Mouse (Mus musculus): ENCODE data around the gene Rasgrf1. TPM values are rescaled to one million over a fixed set of nuclear protein-coding genes. Genes with fewer than 3 reads are reported as not detected.
A peak's percentile ranks its signal among the peaks of the same experiment; 100 is the strongest.
"Not testable (repeated sequence)": the region's sequence is repeated elsewhere in the genome, so short reads cannot be mapped to it uniquely, and the experiment has no call there.

Gene Rasgrf1
- polyA plus RNA-seq, 1 experiment from 2014 or later: 0.08 TPM

DNA sequence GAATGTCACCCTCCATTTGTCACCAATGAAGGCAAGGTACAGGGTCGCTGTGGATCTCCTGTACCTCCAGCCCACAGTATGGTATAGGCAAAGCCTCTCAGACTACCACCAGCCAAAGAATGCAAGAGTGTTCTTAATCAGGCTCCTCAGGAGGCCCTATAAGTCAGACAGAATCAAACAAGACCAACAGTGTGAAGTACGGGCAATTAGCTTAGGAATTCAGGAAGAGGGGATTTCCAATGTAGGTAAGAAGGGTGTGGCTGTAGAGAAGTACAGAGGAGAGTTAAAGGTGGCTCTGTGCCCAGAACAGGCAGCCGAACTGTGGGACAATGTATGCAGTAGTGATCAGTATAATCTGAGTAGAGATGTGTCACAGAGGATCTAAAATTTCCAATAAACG is 126.6 kb downstream of the Rasgrf1 start:
- Histone ChIP-seq H3K36me3 (ENCODE audit: control insufficient read depth, insufficient read depth, low read length) (no peaks in the 10 kb centered on the region), H3K4me2 (ENCODE audit: low read depth, severe bottlenecking) (no peak overlapping the region), H3K4me1 (ENCODE audit: control insufficient read depth, insufficient read depth, low read length) (no peaks in the 10 kb centered on the region), H3K27me3 (ENCODE audit: control insufficient read depth, insufficient read depth, low read length) (no peaks in the 10 kb centered on the region), H3K9me3 (ENCODE audit: control insufficient read depth, low read length) (no peaks in the 10 kb centered on the region), H3K4me3 (ENCODE audit: low read depth, low read length) (no peak overlapping the region), H3K9ac (ENCODE audit: low read length) (no peak overlapping the region), H3K27ac (replicated peaks; ENCODE audit: low read depth, low read length) (no peak overlapping the region)
- WGBS: 78% methylated on average over 4 of the region's 4 CpGs
- no peak for DNase-seq (ENCODE audit: low spot score)
- ATAC-seq (ENCODE audit: insufficient number of reproducible peaks, low FRiP score, low TSS enrichment, low read depth): no peak

DNA sequence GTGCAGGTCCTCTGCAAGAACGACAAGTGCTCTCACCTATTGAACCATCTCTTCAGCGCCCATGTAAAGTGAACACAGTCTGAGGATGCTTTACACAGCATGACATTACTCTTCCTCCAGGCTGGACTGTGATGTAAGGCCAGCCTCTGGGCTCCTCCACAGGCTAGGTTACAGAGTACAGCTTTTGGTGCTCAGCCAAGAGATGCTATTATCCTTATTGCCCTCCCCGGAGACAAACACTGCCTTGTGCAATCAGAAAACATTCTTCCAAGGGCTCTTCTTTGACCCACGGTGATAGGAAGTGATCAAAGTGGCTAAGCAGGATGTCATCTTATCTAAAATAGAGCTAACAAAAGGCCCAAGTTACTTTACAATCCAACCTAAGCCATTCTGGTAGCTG is 128.8 kb downstream of the Rasgrf1 start:
- no peak overlapping the region for H3K4me2 ChIP-seq (ENCODE audit: low read depth, severe bottlenecking)
- no peaks in the 10 kb centered on the region for H3K36me3 ChIP-seq (ENCODE audit: control insufficient read depth, insufficient read depth, low read length)
- no peaks in the 10 kb centered on the region for H3K4me1 ChIP-seq (ENCODE audit: control insufficient read depth, insufficient read depth, low read length)
- 86% methylated on average over 4 of the region's 4 CpGs for WGBS
- no peak overlapping the region for H3K4me3 ChIP-seq (ENCODE audit: low read depth, low read length)
- no peak overlapping the region for H3K9ac ChIP-seq (ENCODE audit: low read length)
- ATAC-seq (ENCODE audit: insufficient number of reproducible peaks, low FRiP score, low TSS enrichment, low read depth): no peak
- no peaks in the 10 kb centered on the region for H3K9me3 ChIP-seq (ENCODE audit: control insufficient read depth, low read length)
- no peak overlapping the region for H3K27ac ChIP-seq (replicated peaks; ENCODE audit: low read depth, low read length)
- DNase-seq (ENCODE audit: low spot score): no peak
- no peaks in the 10 kb centered on the region for H3K27me3 ChIP-seq (ENCODE audit: control insufficient read depth, insufficient read depth, low read length)

DNA sequence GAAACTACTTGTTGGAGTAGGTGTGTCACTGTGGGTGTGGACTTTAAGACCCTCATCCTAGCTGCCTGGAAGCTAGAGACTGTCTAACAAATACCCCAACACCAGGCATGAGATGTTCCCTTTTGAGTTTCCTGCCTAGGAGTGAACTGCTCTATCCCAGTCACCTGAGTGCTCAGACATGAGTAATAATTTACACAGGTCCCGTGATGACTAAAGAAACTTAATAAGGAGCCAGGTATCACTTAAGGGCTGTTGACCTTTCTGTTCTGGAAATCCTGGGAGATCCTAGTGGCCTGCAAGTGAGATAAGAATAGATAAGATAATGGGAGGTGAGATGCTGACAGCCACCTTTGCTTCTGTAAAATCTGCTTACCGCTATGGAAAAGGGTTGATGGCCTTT is 131.2 kb downstream of the Rasgrf1 start:
- H3K4me1 ChIP-seq (ENCODE audit: control insufficient read depth, insufficient read depth, low read length): no peaks in the 10 kb centered on the region
- H3K9me3 ChIP-seq (ENCODE audit: control insufficient read depth, low read length): no peaks in the 10 kb centered on the region
- H3K36me3 ChIP-seq (ENCODE audit: control insufficient read depth, insufficient read depth, low read length): no peaks in the 10 kb centered on the region
- no peak for DNase-seq (ENCODE audit: low spot score)
- H3K27ac ChIP-seq (replicated peaks; ENCODE audit: low read depth, low read length): no peak overlapping the region
- H3K4me3 ChIP-seq (ENCODE audit: low read depth, low read length): no peak overlapping the region
- 75% methylated on average over 2 of the region's 2 CpGs for WGBS
- no peak overlapping the region for H3K9ac ChIP-seq (ENCODE audit: low read length)
- no peaks in the 10 kb centered on the region for H3K27me3 ChIP-seq (ENCODE audit: control insufficient read depth, insufficient read depth, low read length)
- ATAC-seq (ENCODE audit: insufficient number of reproducible peaks, low FRiP score, low TSS enrichment, low read depth): no peak
- H3K4me2 ChIP-seq (ENCODE audit: low read depth, severe bottlenecking): no peak overlapping the region

GRCm38 (mm10) chr9:90041556-90041955 is 131.8 kb downstream of the Rasgrf1 start:
- Histone ChIP-seq H3K36me3 (ENCODE audit: control insufficient read depth, insufficient read depth, low read length) (no peaks in the 10 kb centered on the region), H3K4me3 (ENCODE audit: low read depth, low read length) (no peak overlapping the region), H3K27ac (replicated peaks; ENCODE audit: low read depth, low read length) (no peak overlapping the region), H3K4me1 (ENCODE audit: control insufficient read depth, insufficient read depth, low read length) (no peaks in the 10 kb centered on the region), H3K9me3 (ENCODE audit: control insufficient read depth, low read length) (no peaks in the 10 kb centered on the region), H3K27me3 (ENCODE audit: control insufficient read depth, insufficient read depth, low read length) (no peaks in the 10 kb centered on the region), H3K9ac (ENCODE audit: low read length) (no peak overlapping the region), H3K4me2 (ENCODE audit: low read depth, severe bottlenecking) (no peak overlapping the region)
- WGBS: 90% methylated on average over 3 of the region's 3 CpGs
- DNase-seq (ENCODE audit: low spot score): no peak
- ATAC-seq (ENCODE audit: insufficient number of reproducible peaks, low FRiP score, low TSS enrichment, low read depth): no peak

- ATAC-seq (ENCODE audit: insufficient number of reproducible peaks, low FRiP score, low TSS enrichment, low read depth); H3K36me3 ChIP-seq (ENCODE audit: control insufficient read depth, insufficient read depth, low read length); H3K4me1 ChIP-seq (ENCODE audit: control insufficient read depth, insufficient read depth, low read length); H3K27me3 ChIP-seq (ENCODE audit: control insufficient read depth, insufficient read depth, low read length); H3K9ac ChIP-seq (ENCODE audit: low read length); DNase-seq (ENCODE audit: low spot score); H3K4me3 ChIP-seq (ENCODE audit: low read depth, low read length); H3K4me2 ChIP-seq (ENCODE audit: low read depth, severe bottlenecking); H3K9me3 ChIP-seq (ENCODE audit: control insufficient read depth, low read length); H3K27ac ChIP-seq (replicated peaks; ENCODE audit: low read depth, low read length): not testable (repeated sequence)
- 93% methylated on average over 8 of the region's 8 CpGs for WGBS
Measured at GRCm38 (mm10) chr9:90042906-90043305, 133.2 kb downstream of the Rasgrf1 start.

- Histone ChIP-seq H3K27ac (replicated peaks; ENCODE audit: low read depth, low read length) (no peak overlapping the region), H3K9me3 (ENCODE audit: control insufficient read depth, low read length) (no peaks in the 10 kb centered on the region), H3K4me1 (ENCODE audit: control insufficient read depth, insufficient read depth, low read length) (peaks cover 5% of the 10 kb centered on the region; the same call in 1 of the 2 replicates), H3K27me3 (ENCODE audit: control insufficient read depth, insufficient read depth, low read length) (no peaks in the 10 kb centered on the region), H3K4me3 (ENCODE audit: low read depth, low read length) (no peak overlapping the region), H3K36me3 (ENCODE audit: control insufficient read depth, insufficient read depth, low read length) (no peaks in the 10 kb centered on the region), H3K9ac (ENCODE audit: low read length) (no peak overlapping the region), H3K4me2 (ENCODE audit: low read depth, severe bottlenecking) (no peak overlapping the region)
- DNase-seq (ENCODE audit: low spot score) (no peak), ATAC-seq (ENCODE audit: insufficient number of reproducible peaks, low FRiP score, low TSS enrichment, low read depth) (no peak)
- 86% methylated on average over 7 of the region's 7 CpGs for WGBS
Measured at GRCm38 (mm10) chr9:90045191-90045590, 135.5 kb downstream of the Rasgrf1 start.

DNA sequence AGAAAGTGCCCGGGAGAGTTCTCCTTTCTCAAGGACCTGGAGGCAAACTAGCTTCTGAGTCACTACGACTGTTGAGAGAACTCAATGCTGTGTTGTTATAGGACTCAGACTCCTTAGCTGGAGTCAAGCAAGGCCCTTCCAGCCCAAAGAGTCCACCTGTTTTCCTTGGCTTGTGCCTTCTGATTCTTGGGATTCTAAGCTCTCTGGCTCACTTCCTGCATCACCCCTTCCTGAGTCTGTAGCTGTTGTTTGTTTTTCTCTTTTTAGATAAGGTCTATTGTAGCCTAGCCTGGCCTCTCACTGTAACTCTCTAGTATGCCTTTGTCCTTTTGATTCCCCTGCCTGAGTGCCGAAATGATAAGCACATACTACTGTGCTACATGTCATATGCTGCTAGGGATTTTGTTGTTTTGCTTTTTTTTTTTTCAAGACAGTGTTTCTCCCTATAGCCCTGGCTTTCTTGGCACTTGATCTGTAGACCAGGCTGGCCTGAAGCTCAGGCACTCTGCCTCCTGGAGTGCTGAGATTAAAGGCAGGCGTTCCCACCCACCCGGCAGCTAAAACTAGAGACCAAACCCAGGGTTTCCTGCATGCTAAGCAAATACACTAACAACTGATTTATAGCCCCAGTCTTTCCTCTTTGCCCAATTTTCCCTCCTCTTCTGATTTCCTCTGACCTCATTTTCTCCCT is 138.4 kb downstream of the Rasgrf1 start:
- ATAC-seq (ENCODE audit: insufficient number of reproducible peaks, low FRiP score, low TSS enrichment, low read depth) (no peak), DNase-seq (ENCODE audit: low spot score) (no peak)
- H3K9ac ChIP-seq (ENCODE audit: low read length): no peak overlapping the region
- H3K4me3 ChIP-seq (ENCODE audit: low read depth, low read length): no peak overlapping the region
- H3K27ac ChIP-seq (replicated peaks; ENCODE audit: low read depth, low read length): no peak overlapping the region
- H3K27me3 ChIP-seq (ENCODE audit: control insufficient read depth, insufficient read depth, low read length): no peaks in the 10 kb centered on the region
- H3K36me3 ChIP-seq (ENCODE audit: control insufficient read depth, insufficient read depth, low read length): no peaks in the 10 kb centered on the region
- H3K4me2 ChIP-seq (ENCODE audit: low read depth, severe bottlenecking): no peak overlapping the region
- peaks cover 5% of the 10 kb centered on the region; the same call in 1 of the 2 replicates for H3K4me1 ChIP-seq (ENCODE audit: control insufficient read depth, insufficient read depth, low read length)
- WGBS: 54% methylated on average over 5 of the region's 5 CpGs
- H3K9me3 ChIP-seq (ENCODE audit: control insufficient read depth, low read length): no peaks in the 10 kb centered on the region

DNA sequence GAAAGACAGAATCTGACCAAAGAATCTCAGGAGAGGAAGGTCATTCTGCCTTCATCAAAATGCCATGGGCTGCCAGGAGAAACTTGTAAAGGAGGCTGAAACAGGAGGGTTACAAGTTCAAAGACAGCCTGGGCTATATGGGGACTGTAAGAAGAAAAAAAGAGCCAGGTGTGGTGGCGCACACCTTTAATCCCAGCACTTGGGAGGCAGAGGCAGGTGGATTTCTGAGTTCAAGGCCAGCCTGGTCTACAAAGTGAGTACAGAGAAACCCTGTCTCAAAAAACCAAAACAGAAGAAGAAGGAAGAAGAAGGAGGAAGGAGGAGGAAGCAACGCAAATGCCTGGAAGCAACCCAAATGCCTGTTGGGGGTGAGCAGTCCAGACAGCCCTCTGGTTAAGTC is 144.1 kb downstream of the Rasgrf1 start, which contains the start of gene Ctsh:
Gene Ctsh, plus strand, starts transcription at position 301 of the 400 bp plus-strand sequence.
- H3K36me3 ChIP-seq (ENCODE audit: control insufficient read depth, insufficient read depth, low read length): no peaks in the 10 kb centered on the region
- no peak within 1 kb of the TSS for H3K27ac ChIP-seq (replicated peaks; ENCODE audit: low read depth, low read length)
- 0 out of 2 replicates have a peak, but pooled peaks cover 4% of the 10 kb centered on the region for H3K4me1 ChIP-seq (ENCODE audit: control insufficient read depth, insufficient read depth, low read length)
- peak within 1 kb of the TSS; percentile 46 for H3K4me3 ChIP-seq (ENCODE audit: low read depth, low read length)
- H3K9me3 ChIP-seq (ENCODE audit: control insufficient read depth, low read length): no peaks in the 10 kb centered on the region
- no peak for DNase-seq (ENCODE audit: low spot score)
- H3K27me3 ChIP-seq (ENCODE audit: control insufficient read depth, insufficient read depth, low read length): no peaks in the 10 kb centered on the region
- WGBS: 74% methylated on average over 2 of the region's 2 CpGs
- H3K9ac ChIP-seq (ENCODE audit: low read length): peak within 1 kb of the TSS; percentile 59
- peak within 1 kb of the TSS; percentile 91 for H3K4me2 ChIP-seq (ENCODE audit: low read depth, severe bottlenecking)
- no peak for ATAC-seq (ENCODE audit: insufficient number of reproducible peaks, low FRiP score, low TSS enrichment, low read depth)
